Mouse (Mus musculus) megakaryocyte, embryonic 14.5 days (primary cell): ENCODE results near the gene E2f3. TPM values are rescaled to one million over a fixed set of nuclear protein-coding genes. Genes with fewer than 3 reads are reported as not detected.

ENCODE experiments used
- H3K27me3 ChIP-seq: replicated peaks from 2 replicates; pipeline ENCODE3; 2012; ENCODE audit warnings: inconsistent platforms
- H3K36me3 ChIP-seq: replicated peaks from 2 replicates; pipeline ENCODE3; 2012; ENCODE audit warnings: low read length, inconsistent platforms, mixed read lengths
- H3K4me1 ChIP-seq: 2 replicates; pipeline ENCODE4 v1.6.1; 2012; ENCODE audit warnings: inconsistent platforms
- H3K4me3 ChIP-seq: replicated peaks from 2 replicates; pipeline ENCODE3; 2012; ENCODE audit warnings: moderate library complexity, mild to moderate bottlenecking, inconsistent platforms
- H3K9me3 ChIP-seq: 2 replicates; pipeline ENCODE4 v1.6.1; 2012; ENCODE audit warnings: inconsistent platforms
- FLI1 ChIP-seq: IDR thresholded peaks from 2 replicates; pipeline ENCODE4 v1.6.1; 2012; ENCODE audit warnings: low read length, inconsistent platforms, mixed read lengths
- GATA1 ChIP-seq: IDR thresholded peaks from 3 replicates; pipeline ENCODE4 v1.6.1; 2012; ENCODE audit warnings: mixed read lengths, low read length, inconsistent platforms, borderline replicate concordance
- polyA plus RNA-seq: library from polyadenylated mRNA; stranded (reverse); fragments of >175 nt; gene quantifications from 2 replicates; pipeline ENCODE4 v1.2.3, GENCODE M21; 2012; ENCODE audit warnings: low replicate concordance; ENCODE audit not compliant: insufficient read depth

Gene E2f3
- polyA plus RNA-seq, 1 experiment, result 4.0 TPM

- Histone ChIP-seq H3K9me3 (no peaks in the 10 kb centered on the region), H3K27me3 (peaks cover 15% of the 10 kb centered on the region), H3K36me3 (no peaks in the 10 kb centered on the region), H3K4me1 (peaks cover 25% of the 10 kb centered on the region), H3K4me3 (no peak overlapping the region)
- TF ChIP-seq GATA1 (no peak), FLI1 (no peak)
Observed at GRCm38 (mm10) chr13:30005422-30005821, 19.6 kb upstream of the E2f3 start.

- TF ChIP-seq FLI1 (no peak), GATA1 (no peak)
- Histone ChIP-seq H3K4me3 (no peak overlapping the region), H3K27me3 (peaks cover 13% of the 10 kb centered on the region), H3K36me3 (no peaks in the 10 kb centered on the region), H3K4me1 (peaks cover 25% of the 10 kb centered on the region), H3K9me3 (no peaks in the 10 kb centered on the region)
Observed at GRCm38 (mm10) chr13:30004849-30005248, 19.0 kb upstream of the E2f3 start.

DNA sequence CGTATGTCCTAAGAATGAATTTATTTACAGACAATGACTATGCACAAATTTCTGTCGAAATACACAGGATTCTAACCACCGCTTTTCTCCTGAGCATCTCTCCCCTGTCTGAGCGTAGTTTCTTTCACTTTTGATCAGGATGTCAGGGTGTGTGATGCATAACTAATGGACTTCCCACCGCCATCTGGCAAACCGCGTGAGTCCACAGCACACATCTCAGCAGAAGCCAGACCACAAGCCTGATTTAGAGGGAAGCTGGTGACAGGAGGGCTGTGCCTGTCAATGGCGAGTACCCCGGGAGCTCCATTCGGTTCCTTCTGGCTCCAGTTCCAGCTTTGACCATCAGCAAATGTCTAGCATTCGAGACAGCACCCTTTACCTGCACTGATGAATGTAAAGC lies 17.3 kb upstream of the E2f3 start:
- peaks cover 25% of the 10 kb centered on the region for H3K4me1 ChIP-seq
- H3K36me3 ChIP-seq, result no peaks in the 10 kb centered on the region
- H3K27me3 ChIP-seq, result peaks cover 8% of the 10 kb centered on the region
- peaks cover 10% of the 10 kb centered on the region for H3K9me3 ChIP-seq
- peak overlapping the region; percentile 88 for H3K4me3 ChIP-seq
- TF ChIP-seq FLI1, result no peak
- TF ChIP-seq GATA1, result no peak

DNA sequence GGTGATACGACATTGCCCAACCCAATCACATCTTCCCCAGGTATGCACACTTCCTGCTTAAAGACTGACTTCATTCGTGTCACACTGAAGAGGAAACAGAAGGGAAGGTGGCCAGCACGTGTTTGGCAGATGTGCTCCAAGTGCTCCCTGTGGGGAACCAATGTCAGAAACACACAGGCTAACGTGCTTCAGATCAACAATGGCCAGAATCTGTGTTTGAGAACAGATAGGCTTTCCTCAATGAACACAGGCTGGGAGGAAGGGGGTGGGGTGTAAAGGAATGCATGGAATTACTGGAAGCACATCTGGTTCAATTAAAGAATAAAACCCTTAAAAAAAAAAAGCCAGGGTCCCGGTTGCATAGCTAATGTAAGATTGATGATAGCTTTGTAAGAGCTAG lies 15.2 kb upstream of the E2f3 start:
- Histone ChIP-seq H3K27me3 (peaks cover 4% of the 10 kb centered on the region), H3K4me1 (peaks cover 25% of the 10 kb centered on the region), H3K4me3 (no peak overlapping the region), H3K9me3 (peaks cover 15% of the 10 kb centered on the region), H3K36me3 (no peaks in the 10 kb centered on the region)
- TF ChIP-seq GATA1, result no peak
- no peak for TF ChIP-seq FLI1

DNA sequence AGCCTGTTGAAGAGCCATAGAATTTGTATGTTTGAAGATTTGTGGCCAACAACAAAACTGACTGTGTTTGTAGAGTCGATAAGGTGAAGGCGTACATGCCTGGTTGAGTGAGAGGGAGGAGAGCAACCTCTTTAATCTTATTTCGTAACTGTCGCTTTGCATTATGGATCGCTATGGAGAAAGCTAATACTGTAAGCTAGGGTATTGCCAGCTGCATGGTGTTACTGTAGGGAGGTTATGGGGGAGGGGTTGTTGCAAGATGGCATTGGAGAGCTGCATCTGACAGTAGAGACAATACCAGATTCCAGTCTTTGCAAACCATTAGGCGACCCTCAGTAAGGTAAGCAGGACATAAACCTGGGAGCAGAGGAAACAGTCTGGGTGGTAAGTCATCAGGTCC lies 2.1 kb upstream of the E2f3 start:
- TF ChIP-seq FLI1, result no peak
- no peak for TF ChIP-seq GATA1
- Histone ChIP-seq H3K4me1 (peaks cover 25% of the 10 kb centered on the region), H3K9me3 (no peaks in the 10 kb centered on the region), H3K27me3 (peaks cover 15% of the 10 kb centered on the region), H3K4me3 (no peak overlapping the region), H3K36me3 (no peaks in the 10 kb centered on the region)

GRCm38 (mm10) chr13:29986756-29987120 lies 875 bp upstream of the E2f3 start:
- peaks cover 10% of the 10 kb centered on the region for H3K27me3 ChIP-seq
- TF ChIP-seq FLI1, result no peak
- no peak for TF ChIP-seq GATA1
- no peaks in the 10 kb centered on the region for H3K9me3 ChIP-seq
- H3K4me3 ChIP-seq, result peak overlapping the region; percentile 95
- H3K36me3 ChIP-seq, result no peaks in the 10 kb centered on the region
- peaks cover 37% of the 10 kb centered on the region for H3K4me1 ChIP-seq

- H3K36me3 ChIP-seq, result peaks cover 2% of the 10 kb centered on the region
- TF ChIP-seq FLI1 (no peak), GATA1 (no peak)
- H3K4me1 ChIP-seq, result peaks cover 51% of the 10 kb centered on the region
- peak overlapping the region; percentile 95 for H3K4me3 ChIP-seq
- H3K27me3 ChIP-seq, result peaks cover 7% of the 10 kb centered on the region
- H3K9me3 ChIP-seq, result no peaks in the 10 kb centered on the region
Observed at GRCm38 (mm10) chr13:29985101-29985854, 585 bp downstream of the E2f3 start.

DNA sequence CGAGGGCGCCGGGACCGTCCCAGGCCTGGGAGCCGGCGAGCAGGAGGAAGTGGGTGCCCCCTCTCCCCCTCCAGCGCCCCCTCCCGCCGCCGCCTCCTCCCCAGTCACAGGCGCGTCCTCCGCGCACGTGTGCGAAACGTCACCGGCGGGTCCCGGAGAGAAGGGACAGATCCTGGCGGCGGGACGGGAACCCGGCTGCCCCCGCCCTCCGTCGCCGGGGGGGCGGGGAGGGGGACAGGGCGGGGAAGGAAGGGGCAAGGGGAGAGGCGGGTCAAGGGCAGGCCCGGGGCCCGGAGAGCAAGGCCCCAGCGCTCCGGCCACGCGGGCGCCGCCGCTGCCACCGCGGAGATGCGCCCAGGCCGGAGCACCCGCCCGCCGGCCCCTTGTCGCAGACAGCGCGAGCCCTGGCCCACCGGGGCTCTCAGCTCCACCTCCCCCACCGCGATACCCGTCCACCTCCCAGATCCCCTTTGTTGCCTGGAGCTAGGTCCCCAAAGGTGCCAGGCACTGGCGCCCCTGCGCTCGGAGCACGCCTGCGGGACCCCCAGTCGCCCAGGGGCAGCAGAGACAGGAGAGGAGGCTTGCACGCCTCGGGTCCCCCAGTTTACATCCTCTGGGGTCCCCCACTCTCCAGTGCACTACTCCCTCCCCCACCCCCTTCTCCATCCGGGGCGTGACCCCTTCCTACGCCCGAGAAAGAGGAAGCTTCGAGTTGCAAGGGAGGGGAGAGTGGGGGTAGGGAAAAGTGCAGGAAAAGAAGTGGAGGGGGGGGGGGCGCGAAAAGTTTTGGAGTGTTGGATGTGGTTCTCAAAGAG lies 1.4 kb downstream of the E2f3 start:
- Histone ChIP-seq H3K9me3 (no peaks in the 10 kb centered on the region), H3K27me3 (peaks cover 2% of the 10 kb centered on the region), H3K36me3 (peaks cover 8% of the 10 kb centered on the region), H3K4me1 (peaks cover 59% of the 10 kb centered on the region), H3K4me3 (peak overlapping the region; percentile 95)
- TF ChIP-seq FLI1 (no peak), GATA1 (no peak)

DNA sequence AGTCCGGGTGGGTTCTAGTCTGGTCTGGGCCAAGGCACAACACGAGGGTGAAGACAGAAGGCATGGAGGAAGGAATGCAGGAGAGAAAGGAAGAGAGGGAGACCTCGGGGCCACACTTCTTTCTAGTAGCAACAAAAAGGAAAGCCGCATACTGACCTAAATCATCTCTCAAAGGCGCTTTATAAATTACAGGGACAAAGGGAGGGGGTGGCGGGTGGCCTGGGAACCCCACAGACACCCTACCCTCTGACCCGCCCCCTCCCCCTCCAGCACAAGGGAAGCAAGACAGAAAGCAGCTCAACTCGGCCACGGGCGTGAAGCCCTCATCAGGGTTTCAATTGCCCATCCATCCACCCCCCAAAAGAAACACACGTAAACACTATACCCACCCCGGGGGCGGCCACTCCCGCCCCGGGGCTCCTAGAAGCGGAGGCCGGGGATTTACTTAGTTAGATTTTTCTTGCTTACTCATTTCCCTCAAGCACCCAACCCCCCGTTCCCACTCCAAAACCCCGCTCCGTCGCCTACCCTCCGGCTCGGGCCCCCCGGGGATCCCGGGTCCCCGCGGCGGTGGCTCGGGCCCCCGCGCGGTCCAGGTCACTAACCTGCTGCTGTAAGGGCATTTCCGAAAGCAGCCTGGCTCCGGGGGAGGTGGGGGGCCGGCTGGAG lies 2.2 kb downstream of the E2f3 start:
- no peak for TF ChIP-seq FLI1
- no peak for TF ChIP-seq GATA1
- peaks cover 13% of the 10 kb centered on the region for H3K36me3 ChIP-seq
- peak overlapping the region; percentile 95 for H3K4me3 ChIP-seq
- peaks cover 68% of the 10 kb centered on the region for H3K4me1 ChIP-seq
- peaks cover 1% of the 10 kb centered on the region for H3K27me3 ChIP-seq
- no peaks in the 10 kb centered on the region for H3K9me3 ChIP-seq
